Mouse (Mus musculus): ENCODE measurements at regions not wholly inside any gene's neighbourhood (a gene's known extent, or its start where the extent isn't known, plus 50 kb on each side); places are given as distances from the start of the nearest gene placed in this dataset.

DNA sequence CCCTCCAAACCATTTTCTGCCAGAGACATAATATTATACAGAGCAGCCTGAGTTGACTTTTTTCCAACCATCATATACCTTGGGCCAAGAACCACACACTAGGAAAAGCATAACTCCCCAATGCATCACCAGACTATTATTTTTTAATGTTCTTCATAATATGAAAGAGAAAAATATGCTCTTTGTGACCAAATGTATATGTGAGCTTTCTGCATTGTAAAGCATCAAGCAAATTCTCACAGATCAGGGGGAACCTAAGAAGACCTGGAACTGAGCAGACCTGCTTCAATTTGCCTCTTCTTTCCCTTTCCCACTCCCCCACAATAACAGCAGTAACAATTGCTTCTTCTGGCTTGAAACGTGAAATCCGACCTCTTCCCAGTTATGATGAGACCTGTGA is 407.6 kb downstream of the Atp6ap1l start:
- DNase-seq (ENCODE audit: low spot score in 2 of 2): no peak

DNA sequence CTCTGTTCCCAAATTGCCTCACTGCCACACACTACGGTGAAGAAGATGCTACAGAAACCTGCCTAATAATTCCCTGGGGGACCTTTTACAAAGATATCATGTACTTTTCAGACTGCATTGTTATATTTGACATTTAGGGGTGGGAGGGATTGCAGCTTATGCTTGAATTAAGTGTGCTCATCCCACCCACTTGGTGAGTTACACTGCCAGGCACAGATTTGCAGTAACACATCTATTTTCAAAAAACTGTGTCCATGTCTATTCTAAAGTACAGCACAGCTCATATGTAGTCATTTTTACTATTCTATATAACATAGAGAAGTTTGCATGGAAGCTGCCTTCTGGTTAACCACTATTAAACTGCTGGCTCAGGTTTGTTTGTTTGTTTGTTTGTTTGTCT is 404.3 kb upstream of the Xrcc4 start:
- no peak for DNase-seq (ENCODE audit: low spot score in 2 of 2)

DNA sequence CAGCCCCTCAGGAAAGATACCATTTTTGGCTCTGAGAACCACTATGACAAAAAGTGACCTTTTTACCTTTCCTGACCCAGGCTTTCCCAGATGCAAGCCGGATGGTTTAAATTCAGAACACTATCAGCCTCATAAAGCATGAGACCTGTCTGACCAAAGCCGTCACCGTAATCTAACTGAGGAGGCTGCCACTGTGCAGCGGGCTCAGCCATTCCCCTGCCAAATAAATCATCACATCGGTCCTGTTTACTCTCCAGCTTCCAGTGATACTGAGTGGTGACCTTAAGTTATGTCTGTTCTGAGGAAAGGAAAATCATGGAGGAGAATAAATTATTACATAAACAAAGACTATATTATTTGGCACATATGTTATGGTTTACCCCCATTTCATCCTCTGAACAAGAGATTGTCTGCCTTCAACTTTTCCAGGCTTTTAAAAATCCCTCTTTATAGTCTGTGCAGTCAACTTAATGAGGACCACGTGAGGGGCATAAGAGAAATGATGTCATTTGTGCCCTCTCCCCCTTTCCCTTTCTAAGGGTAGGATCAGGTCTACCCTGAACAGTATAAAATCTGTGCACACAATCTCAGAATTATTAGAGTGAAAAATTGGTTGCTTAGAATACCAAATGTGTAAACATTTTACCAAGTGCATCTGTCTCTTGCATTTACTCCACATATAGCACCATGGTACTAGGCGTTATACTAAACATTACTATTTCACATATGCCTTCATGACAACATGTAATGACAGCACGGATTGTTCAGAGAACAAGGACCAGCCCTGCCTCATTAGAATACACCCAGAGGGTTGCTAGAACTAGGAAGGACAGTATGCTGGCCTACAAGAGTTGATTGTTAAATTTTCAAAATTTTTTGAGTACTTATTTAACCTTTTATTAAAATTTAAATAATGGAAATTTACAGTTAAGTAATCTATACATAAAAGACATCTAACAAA is 401.9 kb upstream of the Xrcc4 start:
- DNase-seq (ENCODE audit: low spot score in 2 of 2): no peak

DNA sequence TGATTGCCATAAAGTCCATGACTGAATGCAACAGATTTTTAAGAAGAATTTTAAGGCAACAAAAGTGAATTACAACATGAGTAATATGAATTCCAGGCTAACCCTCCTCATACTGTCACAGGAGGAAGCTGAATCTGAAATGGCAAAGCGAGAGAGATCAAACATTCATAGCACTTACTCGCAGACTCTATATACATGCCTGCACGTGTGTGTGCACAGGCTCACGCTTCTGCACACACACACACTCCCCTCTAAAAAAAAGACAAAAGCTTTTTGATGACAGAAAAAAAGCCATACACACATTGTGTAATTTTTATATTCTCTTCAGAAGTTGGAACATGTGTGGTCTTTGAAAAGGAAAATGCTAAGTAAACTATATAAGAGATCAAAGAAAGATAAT is 391.1 kb upstream of the Xrcc4 start:
- DNase-seq (ENCODE audit: low spot score in 2 of 2): no peak

DNA sequence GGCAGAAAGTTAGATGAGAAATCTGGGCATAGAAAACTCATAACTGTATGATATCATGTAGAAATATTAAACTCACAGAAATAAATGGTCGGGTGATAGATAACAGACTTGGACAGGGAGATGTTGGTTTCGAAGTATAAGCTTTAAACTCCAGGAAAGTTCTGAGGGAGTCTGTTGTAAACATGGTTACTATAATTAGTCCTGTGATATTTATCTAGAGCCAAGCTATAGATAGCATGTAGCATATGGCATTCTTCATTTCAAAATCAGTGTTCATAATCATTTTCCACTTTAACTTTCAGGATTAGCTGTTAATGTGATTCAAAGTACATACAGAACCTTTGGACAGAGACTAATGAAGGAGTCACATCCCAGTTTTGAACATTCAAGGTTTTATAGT is 387.5 kb upstream of the Xrcc4 start:
- no peak for DNase-seq (ENCODE audit: low spot score in 2 of 2)

DNA sequence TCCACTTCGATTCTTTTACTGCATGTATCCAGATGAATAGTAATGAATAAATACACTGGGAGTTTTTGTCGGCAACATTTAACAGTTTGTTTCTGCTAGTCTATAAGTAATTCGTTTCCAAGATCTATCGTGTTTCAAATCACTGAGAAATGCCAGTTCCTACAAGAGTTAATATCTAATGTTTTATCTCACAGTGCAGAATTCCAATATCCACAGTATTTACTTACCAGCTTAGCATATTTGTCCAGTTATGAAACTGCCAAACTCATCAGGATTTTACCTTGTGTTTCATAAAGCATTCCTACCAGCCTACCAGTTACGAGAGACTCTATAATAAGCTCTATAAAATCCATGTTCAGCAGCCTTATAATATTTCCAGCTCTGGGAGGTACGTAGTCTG is 385.1 kb upstream of the Xrcc4 start:
- DNase-seq (ENCODE audit: low spot score in 2 of 2): no peak

DNA sequence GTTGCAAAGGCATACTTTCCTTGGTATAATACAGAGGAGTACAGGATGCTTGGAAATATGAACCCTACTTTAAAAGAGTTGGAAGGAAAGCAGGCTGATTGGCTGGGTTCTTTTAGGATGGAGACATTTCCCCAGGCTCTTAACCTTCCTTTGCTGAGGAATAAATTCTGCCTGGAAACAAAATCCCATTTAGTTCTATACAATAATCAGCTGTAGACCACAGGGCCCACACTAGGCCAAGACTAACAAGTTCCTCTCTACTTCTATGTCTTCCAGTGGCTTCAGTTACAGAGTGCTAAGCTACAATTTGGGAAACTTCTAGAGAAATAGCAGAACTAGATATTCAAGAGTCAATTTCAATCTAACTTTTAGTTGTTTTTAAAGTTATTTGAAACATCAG is 384.6 kb upstream of the Xrcc4 start:
- DNase-seq (ENCODE audit: low spot score in 2 of 2): no peak

DNA sequence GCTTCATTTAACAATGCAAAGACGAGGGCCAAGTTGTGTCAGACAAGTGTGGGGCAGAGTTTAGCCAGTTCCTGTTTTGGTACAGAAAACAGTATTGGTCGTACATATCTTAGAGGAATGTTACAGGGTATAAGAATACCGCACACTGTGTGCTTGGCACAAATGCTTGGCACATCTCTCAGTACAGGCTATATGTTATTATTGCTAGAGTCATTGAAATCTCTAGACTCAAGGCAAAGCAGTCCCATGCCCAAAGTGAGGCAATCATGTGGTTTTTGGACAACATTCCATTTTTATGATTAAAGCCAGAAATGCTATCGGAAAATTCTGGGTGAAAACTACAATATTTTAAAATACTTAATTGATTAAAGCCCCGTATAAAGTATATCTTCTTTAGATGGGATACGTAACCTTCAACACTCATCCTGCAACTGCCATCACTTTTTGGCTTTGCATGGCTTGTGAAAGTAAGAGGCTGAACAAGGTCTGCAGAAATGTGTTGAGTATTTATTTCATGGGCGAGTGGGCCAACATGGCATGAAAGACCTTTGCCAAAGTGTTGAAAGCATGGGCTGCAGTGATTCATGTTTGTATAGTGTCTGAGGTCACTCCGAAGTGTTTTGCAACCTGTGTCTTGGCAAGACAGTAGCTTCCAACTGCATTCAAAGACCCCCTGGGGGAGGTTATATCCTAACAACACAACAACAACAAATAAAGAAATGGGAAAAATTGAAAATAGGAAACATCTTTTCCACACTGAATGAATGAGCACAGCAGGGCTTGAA is 383.8 kb upstream of the Xrcc4 start:
- no peak for DNase-seq (ENCODE audit: low spot score in 2 of 2)

DNA sequence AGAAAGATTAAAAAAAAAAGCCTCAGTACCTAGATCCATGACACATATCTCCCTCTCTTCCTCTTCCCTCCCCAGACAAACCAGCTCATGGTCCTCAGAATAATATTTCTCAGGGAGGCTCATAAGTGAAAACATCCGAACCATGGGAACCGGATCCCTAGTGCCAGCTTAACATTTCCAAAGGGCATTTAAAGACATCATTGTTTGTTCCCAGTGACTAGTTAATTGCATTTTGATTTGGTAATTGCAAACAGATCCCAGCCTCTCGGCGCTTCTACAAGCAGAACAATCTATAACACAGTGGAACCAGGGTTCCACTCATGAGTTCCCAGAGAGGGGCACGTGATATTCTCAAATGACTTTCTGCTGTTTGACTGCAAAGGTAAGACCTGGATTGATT is 376.7 kb upstream of the Xrcc4 start:
- DNase-seq (ENCODE audit: low spot score in 2 of 2): no peak

DNA sequence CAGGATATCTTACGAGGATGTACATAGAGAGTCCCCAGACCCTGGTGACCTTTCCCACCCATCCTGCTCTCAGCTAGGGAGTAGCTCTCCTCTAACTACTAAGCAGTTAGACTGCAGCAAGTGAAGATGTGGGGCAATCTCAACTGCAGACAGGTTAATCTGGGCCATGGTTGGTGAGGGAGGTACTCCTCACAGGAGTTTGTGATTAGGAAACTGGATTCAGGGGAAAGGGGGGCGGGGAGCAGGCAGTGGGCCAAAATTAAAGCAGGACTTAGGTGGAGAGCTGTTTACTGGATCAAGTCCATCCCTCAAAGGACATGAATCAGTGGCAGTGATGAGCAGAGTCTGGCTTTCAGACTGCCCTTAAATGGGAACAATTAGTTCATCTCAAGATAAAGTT is 374.6 kb upstream of the Xrcc4 start:
- DNase-seq (ENCODE audit: low spot score in 2 of 2): no peak

DNA sequence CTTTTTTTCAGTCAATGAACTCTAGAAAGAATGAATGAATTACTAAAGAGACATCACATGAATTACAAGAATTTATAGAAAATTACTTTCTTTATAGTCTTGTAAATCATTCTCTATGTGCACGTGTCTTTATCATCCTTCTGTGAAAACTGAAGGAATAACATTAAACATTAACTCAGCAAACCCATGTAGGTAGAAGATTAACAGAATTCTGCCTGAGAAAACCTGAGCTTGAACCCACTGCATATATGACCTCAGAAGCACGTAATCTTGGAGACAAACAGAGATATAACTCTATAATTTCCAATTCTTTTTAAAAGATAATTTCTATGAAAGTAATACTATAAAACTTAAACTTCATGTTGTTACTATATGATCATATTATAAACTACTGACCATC is 374.0 kb upstream of the Xrcc4 start:
- no peak for DNase-seq (ENCODE audit: low spot score in 2 of 2)

DNA sequence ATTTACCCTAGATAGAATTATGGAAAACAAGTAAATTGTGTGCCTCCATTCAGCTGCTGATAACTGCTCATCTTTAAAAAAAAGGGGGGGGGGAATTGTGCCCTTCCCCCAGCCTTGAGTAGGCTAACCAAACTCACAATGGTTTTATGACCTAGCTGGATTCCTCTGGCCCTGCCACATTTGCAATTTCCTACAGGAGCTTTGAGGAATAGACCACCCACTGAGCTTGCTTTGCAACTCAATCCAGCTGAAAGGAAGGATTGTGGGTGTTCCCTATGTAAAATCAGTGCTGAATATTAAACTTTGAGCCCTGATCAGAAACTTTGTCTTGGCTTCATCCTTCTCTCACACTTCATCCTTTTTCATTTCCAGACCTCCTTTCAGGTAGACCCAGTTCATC is 365.2 kb upstream of the Xrcc4 start:
- DNase-seq (ENCODE audit: low spot score in 2 of 2): no peak

DNA sequence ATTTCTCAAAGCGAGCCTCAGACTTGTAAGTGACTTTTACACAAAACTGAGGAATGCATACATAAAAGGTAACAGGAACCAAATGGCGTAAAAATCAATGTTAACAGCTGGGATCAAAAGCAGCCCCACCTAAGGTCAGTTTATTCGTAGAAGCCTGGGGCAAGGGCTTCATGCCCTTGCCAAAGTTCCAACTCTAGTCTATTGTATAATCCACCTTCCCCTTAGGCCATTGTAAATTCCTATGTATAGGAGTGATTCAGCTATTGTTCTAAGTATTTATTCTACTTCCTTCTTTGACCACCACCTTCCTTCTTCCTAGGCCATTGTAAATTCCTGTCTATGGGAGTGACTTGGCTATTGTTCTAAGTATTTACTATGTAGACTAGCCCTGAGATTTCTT is 337.5 kb upstream of the Xrcc4 start:
- DNase-seq (ENCODE audit: low spot score in 2 of 2): no peak

DNA sequence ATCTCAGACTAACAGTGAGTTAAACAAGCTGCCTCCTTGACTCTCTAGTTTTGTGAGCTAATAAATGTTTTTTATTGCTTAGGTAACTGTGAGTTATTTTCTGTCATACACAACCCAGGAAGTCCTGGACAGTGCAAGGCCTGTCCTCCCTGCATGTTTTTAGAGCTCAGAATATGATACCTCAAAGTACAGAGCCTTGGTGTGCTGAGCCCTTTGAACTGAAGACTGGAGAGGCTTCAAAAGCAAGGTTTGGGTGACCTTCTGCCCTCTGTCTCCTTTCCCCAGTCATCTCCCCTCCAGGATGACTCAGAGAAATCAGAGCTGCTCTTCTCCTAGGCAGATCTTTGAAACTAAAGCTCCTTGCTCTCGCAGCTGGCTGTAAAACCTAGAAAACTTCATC is 336.0 kb upstream of the Xrcc4 start:
- DNase-seq (ENCODE audit: low spot score in 2 of 2): no peak

DNA sequence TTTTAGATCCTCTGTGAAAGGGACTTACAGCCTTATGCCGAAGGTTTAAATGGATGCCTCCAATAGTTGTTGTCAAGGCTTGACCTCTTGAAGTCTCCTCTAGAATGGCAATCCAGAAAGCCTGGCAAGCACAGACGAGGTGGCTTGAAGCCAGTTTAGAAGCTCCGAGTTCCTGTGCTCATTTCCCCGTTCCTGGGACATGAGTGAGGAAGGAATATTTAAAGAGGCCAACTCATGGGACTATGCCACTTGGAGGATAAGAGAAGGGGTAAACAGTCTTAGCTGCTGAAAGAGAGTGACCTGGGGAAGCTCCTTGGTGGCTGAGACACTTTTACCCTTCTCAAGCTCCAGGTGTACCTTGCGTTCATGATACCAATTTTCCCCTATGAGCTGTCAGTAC is 335.1 kb upstream of the Xrcc4 start:
- DNase-seq (ENCODE audit: low spot score in 2 of 2): no peak

DNA sequence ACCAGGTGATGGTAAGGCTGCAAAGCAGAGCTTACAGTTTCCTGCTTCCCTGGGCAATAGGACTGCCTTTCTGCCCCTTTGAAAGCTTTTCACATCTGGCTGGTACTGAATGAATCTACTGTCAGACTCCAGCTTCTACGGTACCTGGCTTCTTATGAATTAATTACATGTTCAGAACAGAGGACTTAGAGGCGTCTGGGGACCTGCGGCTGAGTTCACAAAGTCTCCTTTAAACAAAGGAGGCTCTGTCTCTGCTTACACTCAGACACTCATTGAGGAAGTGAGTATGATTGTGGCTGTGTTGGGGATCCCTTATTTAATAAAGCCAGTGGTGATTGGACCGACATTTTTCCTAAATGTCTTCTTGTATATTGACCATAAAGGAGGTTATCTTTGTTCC is 331.6 kb upstream of the Xrcc4 start:
- DNase-seq (ENCODE audit: low spot score in 2 of 2): no peak

DNA sequence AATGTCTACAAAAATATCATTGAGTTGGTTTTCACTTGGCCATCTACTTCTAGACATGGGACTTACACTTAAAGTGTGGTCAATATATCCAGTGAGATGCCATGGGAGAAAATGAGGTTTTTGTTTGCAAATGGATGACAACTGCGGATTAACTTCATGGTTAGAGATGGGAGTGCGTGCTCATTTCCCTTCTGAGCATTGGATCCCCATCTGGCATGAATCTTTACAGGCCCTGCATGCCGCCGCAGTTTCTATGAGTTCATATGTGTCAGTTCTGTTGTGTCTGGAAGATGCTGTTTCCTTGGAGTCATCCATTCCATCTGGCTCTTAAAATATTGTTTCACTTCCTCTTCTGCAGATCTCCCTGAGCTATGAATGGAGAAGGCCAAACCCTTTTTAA is 315.0 kb upstream of the Xrcc4 start:
- no peak for DNase-seq (ENCODE audit: low spot score in 2 of 2)

DNA sequence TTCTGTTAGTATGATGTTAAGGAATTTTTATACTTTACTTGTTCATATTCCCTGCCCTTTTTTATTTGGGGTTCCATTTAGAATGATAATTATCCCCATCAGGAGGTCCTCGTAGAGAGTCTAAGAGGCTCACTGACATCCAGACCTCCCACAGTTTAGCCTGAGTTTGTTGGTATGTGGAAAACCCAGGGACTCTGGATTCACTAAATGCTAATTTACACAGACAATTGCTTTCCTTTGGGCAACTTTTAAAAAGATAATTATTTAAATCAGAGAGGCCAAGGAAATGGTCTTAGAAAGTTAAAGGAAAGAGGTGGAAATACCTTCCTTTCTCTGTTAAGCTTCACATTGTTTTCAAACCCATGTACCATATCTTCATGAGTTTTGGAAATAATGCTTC is 312.7 kb upstream of the Xrcc4 start:
- DNase-seq (ENCODE audit: low spot score in 2 of 2): no peak

DNA sequence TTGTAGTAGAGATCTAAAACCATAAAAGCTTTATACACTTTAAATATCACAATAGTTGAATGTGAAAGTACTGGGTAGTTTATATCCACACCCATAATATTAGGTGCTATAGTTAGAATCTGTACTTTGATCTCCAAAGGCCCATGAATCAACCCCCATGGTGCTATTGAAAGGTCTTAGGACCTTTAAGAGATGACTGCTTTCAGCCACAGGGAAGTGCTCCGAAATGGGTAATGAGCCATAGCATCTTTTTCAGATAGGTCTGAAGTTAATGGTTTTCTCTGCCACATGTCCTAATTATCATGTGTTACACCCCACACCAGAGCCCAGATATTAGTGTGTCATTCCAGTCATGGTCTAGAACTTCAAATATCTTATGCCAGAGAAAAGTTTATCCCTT is 312.1 kb upstream of the Xrcc4 start:
- DNase-seq (ENCODE audit: low spot score in 2 of 2): no peak

DNA sequence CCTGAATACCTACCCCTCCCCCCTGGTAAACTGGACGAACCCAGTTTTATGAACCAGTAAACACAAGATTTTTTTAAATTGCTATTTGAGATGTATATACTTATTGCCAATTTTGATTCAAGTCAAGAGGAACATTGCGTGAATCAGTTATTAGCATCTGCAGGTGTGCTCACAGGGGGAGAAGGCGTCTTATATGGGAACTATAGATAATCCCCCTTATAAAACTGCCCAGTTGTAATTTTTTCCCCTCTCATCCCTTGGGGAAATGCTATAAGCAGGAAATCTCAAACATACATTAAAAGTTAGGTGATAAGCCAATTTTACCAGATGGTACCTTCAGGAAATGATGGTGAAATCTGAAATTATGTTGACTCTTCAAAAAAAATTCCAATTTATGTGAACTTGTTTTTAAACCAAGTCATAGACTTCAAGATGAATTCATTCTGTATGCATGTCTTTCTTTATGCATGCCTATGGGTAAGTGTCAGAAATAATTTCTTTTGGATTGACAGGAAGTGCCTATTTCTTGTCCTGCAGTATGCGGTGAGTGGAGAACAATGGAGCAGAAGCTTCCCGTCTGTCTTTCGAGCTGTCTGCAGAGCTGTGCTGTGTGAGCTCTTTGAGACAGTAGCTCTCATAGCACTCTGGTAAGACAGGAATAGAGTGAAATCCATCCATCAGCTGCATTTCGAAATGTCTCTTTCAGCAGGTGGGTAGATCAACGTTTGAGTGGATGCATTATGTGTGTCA is 306.0 kb upstream of the Xrcc4 start:
- DNase-seq (ENCODE audit: low spot score in 2 of 2): no peak

DNA sequence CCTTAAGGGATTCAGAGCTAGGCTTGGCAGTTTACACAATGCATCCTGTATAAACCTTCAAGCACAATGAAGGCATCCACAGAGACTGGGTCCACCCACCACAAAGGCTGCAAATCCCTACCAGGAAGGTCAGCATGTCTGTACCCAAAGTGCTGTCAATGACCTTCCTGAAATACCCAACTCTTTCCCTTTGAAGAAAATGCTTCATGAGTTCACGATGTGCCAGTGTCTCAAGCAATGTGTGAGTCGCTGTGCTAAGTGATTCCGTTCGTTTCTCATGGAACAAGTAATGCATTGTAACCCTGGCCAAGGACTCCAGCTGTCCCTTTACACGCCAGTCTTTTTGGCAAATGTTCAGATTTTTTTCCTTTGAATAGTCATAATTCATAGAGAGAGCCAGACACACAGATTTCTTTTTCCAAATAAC is 305.4 kb upstream of the Xrcc4 start:
- DNase-seq (ENCODE audit: low spot score in 2 of 2): no peak

DNA sequence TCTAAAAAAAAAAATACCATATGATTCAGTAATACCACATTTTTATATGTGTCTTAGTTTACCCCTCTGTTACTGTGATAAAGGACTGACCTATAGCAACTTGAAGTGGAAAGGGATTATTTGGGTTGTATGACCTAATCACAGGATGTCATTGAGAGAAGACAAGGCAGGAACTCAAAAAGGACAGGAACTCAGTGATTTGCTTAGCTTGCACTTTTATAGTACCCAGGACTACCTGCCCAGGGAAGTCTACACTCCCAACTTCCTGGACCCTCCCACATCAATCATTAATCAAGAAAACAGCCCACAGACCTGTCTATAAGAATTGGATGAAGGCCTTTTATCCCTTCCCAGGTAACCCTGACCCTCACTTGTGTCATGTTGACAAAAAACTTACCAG is 303.0 kb upstream of the Xrcc4 start:
- no peak for DNase-seq (ENCODE audit: low spot score in 2 of 2)
